Mouse (Mus musculus) bone marrow macrophage, adult 2 months (primary cell): Measurements from ENCODE around the gene Cadm1.

ENCODE experiments used
- CTCF ChIP-seq: IDR thresholded peaks from 2 replicates; pipeline ENCODE4 v1.5.1; 2012; ENCODE audit warnings: low read depth, mild to moderate bottlenecking, low read length, moderate library complexity
- POLR2A ChIP-seq: IDR thresholded peaks from 2 replicates; pipeline ENCODE4 v1.6.1; 2012; ENCODE audit warnings: mild to moderate bottlenecking, low read depth, low read length, borderline replicate concordance

GRCm38 (mm10) chr9:47761601-47762000, 231.6 kb downstream of the Cadm1 start:
- TF ChIP-seq CTCF = no peak
- TF ChIP-seq POLR2A = no peak
